Mouse (Mus musculus) E14TG2a.4 (cell line): ENCODE results near the gene I0C0044D17Rik.

Experiments
- CTCF ChIP-seq: conservative IDR thresholded peaks from 2 replicates; pipeline ENCODE4 v1.5.1; 2014; ENCODE audit warnings: low read length
- NANOG ChIP-seq: IDR thresholded peaks from 2 replicates; pipeline ENCODE4 v1.6.1; 2014; ENCODE audit warnings: borderline replicate concordance, low read length, mixed read lengths
- POU5F1 ChIP-seq: IDR thresholded peaks from 2 replicates; pipeline ENCODE4 v1.6.1; 2014; ENCODE audit warnings: low read length, borderline replicate concordance

- TF ChIP-seq POU5F1 (no peak), CTCF (no peak), NANOG (no peak)
These were observed 593 bp downstream of the I0C0044D17Rik start for GRCm38 (mm10) chr4:98823047-98823446.
